Mouse (Mus musculus): ENCODE results near the gene Rpl36a.

GRCm38 (mm10) chrX:134580528-134581305 lies 4.7 kb upstream of the Rpl36a start:
- TF ChIP-seq CTCF (IDR thresholded peaks at IDR 0.05) (no peak), EP300 (IDR thresholded peaks at IDR 0.05; ENCODE audit: insufficient read depth, low read depth, low read length) (no peak)
